Mouse (Mus musculus) liver, embryonic 14.5 days (tissue): ENCODE results near the gene Clint1. TPM values are rescaled to one million over a fixed set of nuclear protein-coding genes. Genes with fewer than 3 reads are reported as not detected.

Source experiments
- ATAC-seq: fragments of 200-750 bp; cut with Nextera tagmentation; 2 replicates; pipeline ENCODE4 v1.8.0; 2017; ENCODE audit warnings: moderate number of reproducible peaks, mild to moderate bottlenecking, moderate library complexity; ENCODE audit not compliant: insufficient read depth
- DNase-seq, 3 experiments: peaks; one replicate each; pipeline ENCODE4 v3.0.0-alpha.2; 2012 to 2013; ENCODE audit warnings: low read depth in 3 of 3, low spot score in 3 of 3
- H3K27ac ChIP-seq: fragments of 300-500 bp; sonication (generic); 2 replicates; pipeline ENCODE4 v1.5.1; 2014; ENCODE audit warnings: moderate library complexity, mild to moderate bottlenecking, control low read depth, inconsistent platforms
- H3K27me3 ChIP-seq: fragments of 300-500 bp; sonication (generic); 2 replicates; pipeline ENCODE4 v1.6.1; 2014; ENCODE audit warnings: mild to moderate bottlenecking, low read length, moderate library complexity; ENCODE audit not compliant: control insufficient read depth, insufficient read depth
- H3K36me3 ChIP-seq: fragments of 300-500 bp; sonication (generic); replicated peaks from 2 replicates; pipeline ENCODE4 v1.6.1; 2014; ENCODE audit warnings: low read depth; ENCODE audit not compliant: control insufficient read depth, insufficient read depth
- H3K4me1 ChIP-seq, 2 experiments: fragments of 200-500 bp in 1 of 2; fragments of 300-500 bp in 1 of 2; sonication (generic) in 1 of 2; replicated peaks; 2 replicates each; pipeline ENCODE4 v1.6.1; 2012 to 2014; ENCODE audit warnings: antibody characterized with exemption in 1 of 2, inconsistent platforms in 1 of 2, low read length in 1 of 2; ENCODE audit not compliant: control insufficient read depth in 2 of 2, insufficient read depth in 2 of 2
- H3K4me2 ChIP-seq: fragments of 300-500 bp; sonication (generic); 2 replicates; pipeline ENCODE4 v1.6.1; 2014; ENCODE audit warnings: low read depth, mild to moderate bottlenecking, control low read depth, moderate library complexity
- H3K4me3 ChIP-seq, 2 experiments: fragments of 200-500 bp in 1 of 2; fragments of 300-500 bp in 1 of 2; sonication (generic) in 1 of 2; 2 replicates each; pipeline ENCODE4 v1.5.1; 2012 to 2014; ENCODE audit warnings: low read depth in 2 of 2, low read length in 2 of 2, mild to moderate bottlenecking in 2 of 2, control low read depth in 1 of 2, inconsistent platforms in 1 of 2, moderate library complexity in 1 of 2; ENCODE audit not compliant: insufficient read depth in 1 of 2
- H3K9ac ChIP-seq: fragments of 300-500 bp; sonication (generic); replicated peaks from 2 replicates; pipeline ENCODE4 v1.6.1; 2014; ENCODE audit warnings: mild to moderate bottlenecking, control low read depth, moderate library complexity
- H3K9me3 ChIP-seq: fragments of 300-500 bp; sonication (generic); 2 replicates; pipeline ENCODE4 v1.6.1; 2016; ENCODE audit warnings: low read length, mixed read lengths; ENCODE audit not compliant: control insufficient read depth
- CTCF ChIP-seq: IDR thresholded peaks from 2 replicates; pipeline ENCODE4 v1.5.1; 2016; ENCODE audit warnings: antibody characterized with exemption, low read depth, control low read depth
- EP300 ChIP-seq: IDR thresholded peaks from 2 replicates; pipeline ENCODE4 v1.6.1; 2016; ENCODE audit warnings: antibody characterized with exemption, low read depth
- WGBS: fragments of 180-500 bp; shearing (Covaris S2); extraction: QIAGEN DNeasy Blood & Tissue Kit; methylation state at CpG from one replicate; pipeline ENCODE4 v1.1.7; 2014; ENCODE audit not compliant: insufficient replicate concordance; 5-methylcytosine and 5-hydroxymethylcytosine counted together
- polyA plus RNA-seq, 2 experiments: library from polyadenylated mRNA; depleted of rRNA in 1 of 2; stranded (reverse) in 1 of 2; unstranded in 1 of 2; fragments of >200 nt; fragmentation: Nextera tagmentation in 1 of 2; extraction: Ambion mirVana in 1 of 2; gene quantifications; 2 replicates each; pipeline versions ENCODE4 v1.2.1 to v1.2.3; 2012 to 2014

Gene Clint1
- polyA plus RNA-seq, 2 experiments: 41.6 to 46.0 TPM

- no peak overlapping the region for H3K27ac ChIP-seq
- DNase-seq: no peak
- no peaks in the 10 kb centered on the region for H3K9me3 ChIP-seq
- no peak overlapping the region for H3K4me3 ChIP-seq
- TF ChIP-seq CTCF: no peak
- TF ChIP-seq EP300: no peak
- ATAC-seq: no peak
- H3K36me3 ChIP-seq: peaks cover 64% of the 10 kb centered on the region
- H3K9ac ChIP-seq: no peak overlapping the region
- H3K4me1 ChIP-seq: peaks cover 14 to 16% of the 10 kb centered on the region in 2 experiments
- 74% methylated on average over 5 of the region's 5 CpGs for WGBS
- H3K27me3 ChIP-seq: no peaks in the 10 kb centered on the region
- no peak overlapping the region for H3K4me2 ChIP-seq
These were observed 55.5 kb downstream of the Clint1 start for GRCm38 (mm10) chr11:45907301-45907700.

- H3K9ac ChIP-seq: no peak overlapping the region
- TF ChIP-seq CTCF (no peak), EP300 (no peak)
- no peaks in the 10 kb centered on the region for H3K9me3 ChIP-seq
- WGBS: 75% methylated on average over 7 of the region's 7 CpGs
- no peak for ATAC-seq
- H3K27me3 ChIP-seq: no peaks in the 10 kb centered on the region
- H3K27ac ChIP-seq: no peak overlapping the region
- H3K4me3 ChIP-seq: no peak overlapping the region
- peaks cover 14 to 16% of the 10 kb centered on the region in 2 experiments for H3K4me1 ChIP-seq
- H3K4me2 ChIP-seq: no peak overlapping the region
- DNase-seq: no peak
- H3K36me3 ChIP-seq: peaks cover 58% of the 10 kb centered on the region
These were observed 56.2 kb downstream of the Clint1 start for GRCm38 (mm10) chr11:45908070-45908469.

- Histone ChIP-seq H3K4me3 (no peak overlapping the region), H3K36me3 (peaks cover 52% of the 10 kb centered on the region), H3K9ac (no peak overlapping the region), H3K27ac (no peak overlapping the region), H3K27me3 (no peaks in the 10 kb centered on the region), H3K4me2 (no peak overlapping the region), H3K9me3 (no peaks in the 10 kb centered on the region), H3K4me1 (peaks cover 14 to 16% of the 10 kb centered on the region in 2 experiments)
- DNase-seq (no peak), ATAC-seq (no peak)
- WGBS: 90% methylated on average over 7 of the region's 7 CpGs
- TF ChIP-seq CTCF: no peak
- no peak for TF ChIP-seq EP300
These were observed 57.0 kb downstream of the Clint1 start for GRCm38 (mm10) chr11:45908894-45909293.

- ATAC-seq (no peak), DNase-seq (no peak)
- Histone ChIP-seq H3K9ac (no peak overlapping the region), H3K27me3 (no peaks in the 10 kb centered on the region), H3K4me2 (no peak overlapping the region), H3K36me3 (peaks cover 48% of the 10 kb centered on the region), H3K9me3 (no peaks in the 10 kb centered on the region), H3K4me3 (no peak overlapping the region), H3K27ac (no peak overlapping the region), H3K4me1 (peaks cover 9 to 10% of the 10 kb centered on the region in 2 experiments)
- WGBS: 89% methylated on average over 5 of the region's 5 CpGs
- no peak for TF ChIP-seq CTCF
- no peak for TF ChIP-seq EP300
These were observed 58.9 kb downstream of the Clint1 start for GRCm38 (mm10) chr11:45910701-45911100.

- no peaks in the 10 kb centered on the region for H3K4me1 ChIP-seq
- ATAC-seq (no peak), DNase-seq (no peak)
- WGBS: 80% methylated on average over 10 of the region's 10 CpGs
- H3K9ac ChIP-seq: no peak overlapping the region
- no peak overlapping the region for H3K27ac ChIP-seq
- H3K9me3 ChIP-seq: no peaks in the 10 kb centered on the region
- peaks cover 5% of the 10 kb centered on the region; the same call in 1 of the 2 replicates for H3K36me3 ChIP-seq
- H3K27me3 ChIP-seq: no peaks in the 10 kb centered on the region
- no peak overlapping the region for H3K4me2 ChIP-seq
- TF ChIP-seq CTCF (no peak), EP300 (no peak)
- no peak overlapping the region for H3K4me3 ChIP-seq
These were observed 64.3 kb downstream of the Clint1 start for GRCm38 (mm10) chr11:45916196-45916595.
